Mouse (Mus musculus) liver, postnatal 0 days (tissue): Measurements from ENCODE around the gene Cabp4. TPM values are rescaled to one million over a fixed set of nuclear protein-coding genes. Genes with fewer than 3 reads are reported as not detected.

ENCODE experiments used
- ATAC-seq: fragments of 200-750 bp; cut with Nextera tagmentation; 2 replicates; pipeline ENCODE4 v1.8.0; 2017; ENCODE audit warnings: mild to moderate bottlenecking, moderate library complexity
- DNase-seq: peaks from one replicate; pipeline ENCODE4 v3.0.0-alpha.2; 2016
- H3K27ac ChIP-seq: fragments of 300-500 bp; sonication (generic); 2 replicates; pipeline ENCODE4 v1.5.1; 2014; ENCODE audit warnings: antibody characterized with exemption, moderate library complexity, mild to moderate bottlenecking, low read depth
- H3K27me3 ChIP-seq: fragments of 300-500 bp; sonication (generic); 2 replicates; pipeline ENCODE4 v1.6.1; 2014; ENCODE audit warnings: low read length, control low read depth, mixed read lengths; ENCODE audit not compliant: insufficient read depth
- H3K36me3 ChIP-seq: fragments of 300-500 bp; sonication (generic); replicated peaks from 2 replicates; pipeline ENCODE4 v1.6.1; 2014; ENCODE audit warnings: mild to moderate bottlenecking, control low read depth, low read length, moderate library complexity, mixed read lengths; ENCODE audit not compliant: insufficient read depth
- H3K4me1 ChIP-seq: fragments of 300-500 bp; sonication (generic); 2 replicates; pipeline ENCODE4 v1.6.1; 2014; ENCODE audit warnings: antibody characterized with exemption, mild to moderate bottlenecking, control low read depth; ENCODE audit not compliant: insufficient read depth
- H3K4me2 ChIP-seq: fragments of 300-500 bp; sonication (generic); 2 replicates; pipeline ENCODE4 v1.6.1; 2014; ENCODE audit warnings: low read depth, mild to moderate bottlenecking, low read length, moderate library complexity, mixed read lengths
- H3K4me3 ChIP-seq: fragments of 300-500 bp; sonication (generic); 2 replicates; pipeline ENCODE4 v1.5.1; 2014; ENCODE audit warnings: low read depth, low read length
- H3K9ac ChIP-seq: fragments of 300-500 bp; sonication (generic); replicated peaks from 2 replicates; pipeline ENCODE4 v1.6.1; 2014; ENCODE audit warnings: mild to moderate bottlenecking, moderate library complexity
- H3K9me3 ChIP-seq: fragments of 300-500 bp; sonication (generic); 2 replicates; pipeline ENCODE4 v1.6.1; 2016; ENCODE audit warnings: mild to moderate bottlenecking, control low read depth, low read length, mixed read lengths
- CTCF ChIP-seq: sonication (generic); IDR thresholded peaks from 2 replicates; pipeline ENCODE4 v1.5.1; 2016; ENCODE audit warnings: antibody characterized with exemption, low read depth
- EP300 ChIP-seq: IDR thresholded peaks from 2 replicates; pipeline ENCODE4 v1.6.1; 2016; ENCODE audit warnings: antibody characterized with exemption, low read depth, mild to moderate bottlenecking
- WGBS: fragments of 180-500 bp; shearing (Covaris S2); extraction: QIAGEN DNeasy Blood & Tissue Kit; methylation state at CpG from one replicate; pipeline ENCODE4 v1.1.7; 2014; ENCODE audit not compliant: insufficient replicate concordance; 5-methylcytosine and 5-hydroxymethylcytosine counted together
- polyA plus RNA-seq: library from polyadenylated mRNA; unstranded; fragments of >200 nt; fragmentation: Nextera tagmentation; extraction: Ambion mirVana; gene quantifications from 2 replicates; pipeline ENCODE4 v1.2.1, GENCODE M21; 2015

Gene Cabp4
- polyA plus RNA-seq, 1 experiment from 2014 or later = 0.11 TPM

- Histone ChIP-seq H3K4me1 (no peaks in the 10 kb centered on the region), H3K4me2 (no peak overlapping the region), H3K36me3 (no peaks in the 10 kb centered on the region), H3K27me3 (0 out of 2 replicates have a peak, but pooled peaks cover 6% of the 10 kb centered on the region), H3K27ac (no peak overlapping the region), H3K9ac (no peak overlapping the region), H3K4me3 (no peak overlapping the region), H3K9me3 (no peaks in the 10 kb centered on the region)
- no peak for DNase-seq
- no peak for ATAC-seq
- TF ChIP-seq CTCF (no peak), EP300 (no peak)
- 80% methylated on average over 5 of the region's 5 CpGs for WGBS
Observed at GRCm38 (mm10) chr19:4087090-4087489, 56.7 kb downstream of the Cabp4 start.

GRCm38 (mm10) chr19:4086156-4086555 is 57.7 kb downstream of the Cabp4 start:
- 0 out of 2 replicates have a peak, but pooled peaks cover 6% of the 10 kb centered on the region for H3K27me3 ChIP-seq
- H3K4me2 ChIP-seq = no peak overlapping the region
- H3K4me1 ChIP-seq = peaks cover 6% of the 10 kb centered on the region
- 79% methylated on average over 15 of the region's 15 CpGs for WGBS
- DNase-seq = no peak
- ATAC-seq = no peak
- no peak overlapping the region for H3K9ac ChIP-seq
- no peaks in the 10 kb centered on the region for H3K36me3 ChIP-seq
- TF ChIP-seq CTCF (no peak), EP300 (no peak)
- no peak overlapping the region for H3K27ac ChIP-seq
- H3K9me3 ChIP-seq = no peaks in the 10 kb centered on the region
- no peak overlapping the region for H3K4me3 ChIP-seq

Other genes starting within 250 kb of the Cabp4 start
- 28.1 and 29.7 TPM in 2 replicates for gene Tcirg1, start 236.9 kb downstream of the Cabp4 start, polyA plus RNA-seq
- gene Ndufs8, start 231.3 kb downstream of the Cabp4 start, polyA plus RNA-seq = 165 and 167 TPM in 2 replicates
- 9.5 TPM in 2 replicates for gene Aldh3b1, start 214.2 kb downstream of the Cabp4 start, polyA plus RNA-seq
- gene Unc93b1, start 208.8 kb downstream of the Cabp4 start, polyA plus RNA-seq = 42.6 and 48.1 TPM in 2 replicates
- 0.04 and 0.13 TPM in 2 replicates for gene Aldh3b3, start 185.4 kb downstream of the Cabp4 start, polyA plus RNA-seq
- 0.09 and 0.11 TPM in 2 replicates for gene Aldh3b2, start 171.7 kb downstream of the Cabp4 start, polyA plus RNA-seq
- 19.3 and 22.0 TPM in 2 replicates for gene Acy3, start 157.5 kb downstream of the Cabp4 start, polyA plus RNA-seq
- not detected in 2 replicates for gene Tbx10, start 151.3 kb downstream of the Cabp4 start, polyA plus RNA-seq
- gene Nudt8, start 143.5 kb downstream of the Cabp4 start, polyA plus RNA-seq = 22.0 and 23.0 TPM in 2 replicates
- gene Gm49405, start 143.4 kb downstream of the Cabp4 start, polyA plus RNA-seq = 0.26 and 0.49 TPM in 2 replicates
- gene Doc2g, start 140.7 kb downstream of the Cabp4 start, polyA plus RNA-seq = 0.36 and 0.74 TPM in 2 replicates
- gene Ndufv1, start 131.2 kb downstream of the Cabp4 start, polyA plus RNA-seq = 171 and 172 TPM in 2 replicates
- 428 and 442 TPM in 2 replicates for gene Gstp1, start 106.0 kb downstream of the Cabp4 start, polyA plus RNA-seq
- 5.8 and 6.4 TPM in 2 replicates for gene Gstp2, start 98.0 kb downstream of the Cabp4 start, polyA plus RNA-seq
- gene Gstp3, start 84.5 kb downstream of the Cabp4 start, polyA plus RNA-seq = 64.5 and 67.3 TPM in 2 replicates
- 0.38 and 0.43 TPM in 2 replicates for gene Cabp2, start 62.5 kb downstream of the Cabp4 start, polyA plus RNA-seq
- gene Cdk2ap2, start 46.9 kb downstream of the Cabp4 start, polyA plus RNA-seq = 91.2 and 91.9 TPM in 2 replicates
- gene Pitpnm1, start 44.0 kb downstream of the Cabp4 start, polyA plus RNA-seq = 6.6 and 7.4 TPM in 2 replicates
- gene Aip, start 18.2 kb downstream of the Cabp4 start, polyA plus RNA-seq = 23.1 and 26.8 TPM in 2 replicates
- gene Gpr152, start 4.2 kb downstream of the Cabp4 start, polyA plus RNA-seq = not detected in 2 replicates
- gene Coro1b, start 4.6 kb upstream of the Cabp4 start, polyA plus RNA-seq = 63.0 and 64.4 TPM in 2 replicates
- gene Ptprcap, start 9.6 kb upstream of the Cabp4 start, polyA plus RNA-seq = 35.7 and 35.8 TPM in 2 replicates
- gene Rps6kb2, start 19.3 kb upstream of the Cabp4 start, polyA plus RNA-seq = 22.1 and 23.0 TPM in 2 replicates
- 0.73 and 0.90 TPM in 2 replicates for gene Carns1, start 31.4 kb upstream of the Cabp4 start, polyA plus RNA-seq
- 8.4 and 9.9 TPM in 2 replicates for gene Tbc1d10c, start 47.3 kb upstream of the Cabp4 start, polyA plus RNA-seq
- 269 and 284 TPM in 2 replicates for gene Ppp1ca, start 48.0 kb upstream of the Cabp4 start, polyA plus RNA-seq
- gene Rad9a, start 57.6 kb upstream of the Cabp4 start, polyA plus RNA-seq = 8.0 and 9.0 TPM in 2 replicates
- 0.91 and 1.1 TPM in 2 replicates for gene Clcf1, start 70.2 kb upstream of the Cabp4 start, polyA plus RNA-seq
- gene AC109138.7, start 70.3 kb upstream of the Cabp4 start, polyA plus RNA-seq = not detected in 2 replicates
- 28.5 and 31.1 TPM in 2 replicates for gene Pold4, start 87.9 kb upstream of the Cabp4 start, polyA plus RNA-seq
- gene Ssh3, start 125.1 kb upstream of the Cabp4 start, polyA plus RNA-seq = 3.3 and 3.4 TPM in 2 replicates
- 0.54 and 0.92 TPM in 2 replicates for gene Ankrd13d, start 139.1 kb upstream of the Cabp4 start, polyA plus RNA-seq
- gene Grk2, start 162.2 kb upstream of the Cabp4 start, polyA plus RNA-seq = 11.9 and 14.8 TPM in 2 replicates